Comparison of ENCODE assay signal across 15 mouse cellular contexts in the genomic region with DNA sequence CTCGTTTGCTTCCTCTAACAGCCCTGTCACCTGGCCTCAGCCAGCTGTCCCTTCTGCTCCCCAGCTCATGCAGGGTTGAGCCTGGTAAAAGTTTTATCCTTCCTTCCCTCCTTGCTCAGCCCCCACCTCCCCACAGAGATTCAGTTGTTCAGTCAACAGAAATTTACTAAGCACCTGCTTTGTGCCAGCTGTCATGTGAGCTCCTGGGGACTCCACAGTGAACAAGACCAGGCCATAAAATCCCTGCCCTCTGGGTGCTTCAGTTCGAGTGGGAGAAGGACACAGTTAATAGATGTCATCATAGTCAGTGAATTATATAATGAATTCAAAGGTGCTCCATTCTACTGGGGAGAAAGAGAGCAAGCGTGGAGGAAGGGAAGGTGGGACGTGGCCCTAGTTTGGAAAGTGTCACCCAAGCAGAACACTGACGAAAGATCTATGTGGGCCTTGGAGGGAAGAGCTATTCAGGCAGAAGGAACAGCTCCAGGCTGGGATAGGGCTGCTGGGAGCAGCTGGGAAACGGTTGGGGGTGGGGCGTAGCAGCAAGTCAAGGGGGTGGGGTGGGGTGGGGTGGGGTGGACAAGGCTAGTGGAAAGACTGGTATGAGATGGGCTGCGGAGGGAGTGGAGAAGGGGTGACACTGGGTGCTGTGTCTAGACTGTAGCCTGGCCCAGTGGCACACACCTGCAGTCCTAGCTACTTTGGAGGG. TPM values are rescaled to one million over a fixed set of nuclear protein-coding genes. Genes with fewer than 3 reads are reported as not detected.
DNase-seq lines count a peak whose midpoint lies in the region; ATAC-seq and TF ChIP-seq lines count a peak whose summit lies in the region.
"Had no signal": no experiment of that assay in that cellular context is flagged by ENCODE, and none has a peak within 500 bp of the region (broad histone marks: within the 10 kb centered on the region; RNA-seq: fewer than 3 reads in every experiment).

No protein-coding gene starts in this region.

- H3K9ac ChIP-seq in forebrain, embryonic 13.5 days: 0 out of 2 replicates have a peak overlapping the region, but pooled peaks have one; percentile 5
- H3K9ac ChIP-seq in forebrain, embryonic 11.5 days (ENCODE audit: low read length): no peak overlapping the region
- H3K9ac ChIP-seq: lung, embryonic 15.5 days had no signal

- H3K4me2 ChIP-seq in forebrain, embryonic 13.5 days: peak overlapping the region; percentile 100
- no peak overlapping the region for H3K4me2 ChIP-seq in forebrain, embryonic 11.5 days (ENCODE audit: low read depth, low read length, severe bottlenecking)
- H3K4me2 ChIP-seq: liver, embryonic 11.5 days; lung, embryonic 15.5 days had no signal

- H3K4me1 ChIP-seq in forebrain, embryonic 13.5 days: peaks cover 95% of the 10 kb centered on the region
- H3K4me1 ChIP-seq in forebrain, embryonic 11.5 days (replicated peaks; ENCODE audit: control insufficient read depth, insufficient read depth, low read length): peaks cover 12% of the 10 kb centered on the region
- peaks cover 54% of the 10 kb centered on the region for H3K4me1 ChIP-seq in kidney, adult 2 months (ENCODE audit: control insufficient read depth, insufficient read depth, low read length)
- peaks cover 98% of the 10 kb centered on the region for H3K4me1 ChIP-seq in E14TG2a.4 (replicated peaks; ENCODE audit: low read depth, low read length)
- H3K4me1 ChIP-seq in cortical plate, adult 2 months (ENCODE audit: control insufficient read depth, insufficient read depth, low read length): peaks cover 13% of the 10 kb centered on the region

- ATAC-seq in forebrain, embryonic 13.5 days: no peak
- ATAC-seq in forebrain, embryonic 11.5 days (replicated peaks; ENCODE audit: low FRiP score): no peak
- ATAC-seq: midbrain, embryonic 16.5 days had no signal

- TF ChIP-seq POLR2A in kidney, adult 2 months (IDR thresholded peaks at IDR 0.05; ENCODE audit: low read depth, low read length): no peak
- no peak for TF ChIP-seq POLR2A in cortical plate, adult 2 months (IDR thresholded peaks at IDR 0.05; ENCODE audit: extremely low read depth, insufficient read depth, low read length)

- H3K27ac ChIP-seq in forebrain, embryonic 13.5 days: no peak overlapping the region
- no peak overlapping the region for H3K27ac ChIP-seq in forebrain, embryonic 11.5 days (ENCODE audit: low read depth, low read length)
- no peak overlapping the region for H3K27ac ChIP-seq in kidney, adult 2 months (ENCODE audit: insufficient read depth, low read depth, low read length)
- 0 out of 2 replicates have a peak overlapping the region, but pooled peaks have one; percentile 18 for H3K27ac ChIP-seq in cortical plate, adult 2 months (ENCODE audit: insufficient read depth, low read length)
- H3K27ac ChIP-seq: kidney, postnatal 0 days; lung, embryonic 15.5 days had no signal

- no peak overlapping the region for H3K4me3 ChIP-seq in forebrain, embryonic 13.5 days
- H3K4me3 ChIP-seq in forebrain, embryonic 11.5 days (ENCODE audit: low read depth, low read length): no peak overlapping the region
- no peak overlapping the region for H3K4me3 ChIP-seq in kidney, adult 2 months (ENCODE audit: insufficient read depth, low read depth, low read length)
- H3K4me3 ChIP-seq in E14TG2a.4 (replicated peaks; ENCODE audit: low read length): 0 out of 2 replicates have a peak overlapping the region, but pooled peaks have one; percentile 1
- H3K4me3 ChIP-seq in cortical plate, adult 2 months (ENCODE audit: insufficient read depth, low read length): no peak overlapping the region
- H3K4me3 ChIP-seq: lung, embryonic 15.5 days had no signal

- WGBS in forebrain, embryonic 13.5 days: 76% methylated on average over 7 of the region's 8 CpGs
- 87% methylated on average over 8 of the region's 8 CpGs for WGBS in forebrain, embryonic 11.5 days
- whole genome bisulfite sequencing in kidney, adult 2 months: 53% methylated on average over 8 of the region's 8 CpGs

- no peak for TF ChIP-seq CTCF in kidney, adult 2 months (conservative IDR thresholded peaks at IDR 0.05; ENCODE audit: insufficient read depth, insufficient read length, low read depth, low read length)
- no peak for TF ChIP-seq CTCF in E14TG2a.4 (conservative IDR thresholded peaks at IDR 0.05; ENCODE audit: low read length)
- TF ChIP-seq CTCF in cortical plate, adult 2 months (IDR thresholded peaks at IDR 0.05; ENCODE audit: extremely low read depth, insufficient read depth, low read length): no peak

- intact Hi-C loops in left cerebral cortex, postnatal 14 days (cut with DNase I): no loop called here

- no peak for DNase-seq in forebrain, embryonic 11.5 days (ENCODE audit: low spot score)
- DNase-seq in kidney, adult 2 months: peak; percentile 44
- DNase-seq in kidney, postnatal 10 days: no peak
- DNase-seq in left cerebral cortex, postnatal 14 days (ENCODE audit: low spot score in 2 of 2): no peak
- DNase-seq: cerebellum, postnatal 14 days; layer of hippocampus, adult 9-11 months; right cerebral cortex, adult 18-20 months; thymus, postnatal 36 days had no signal

- H3K27me3 ChIP-seq in forebrain, embryonic 13.5 days: no peaks in the 10 kb centered on the region
- H3K27me3 ChIP-seq in forebrain, embryonic 11.5 days (ENCODE audit: control insufficient read depth, insufficient read depth, low read length): no peaks in the 10 kb centered on the region
- no peaks in the 10 kb centered on the region for H3K27me3 ChIP-seq in kidney, adult 2 months (replicated peaks; ENCODE audit: control insufficient read depth, insufficient read depth, low read length)
- H3K27me3 ChIP-seq in E14TG2a.4 (ENCODE audit: insufficient read depth, low read length): no peaks in the 10 kb centered on the region
- H3K27me3 ChIP-seq: lung, embryonic 15.5 days had no signal

- H3K36me3 ChIP-seq in forebrain, embryonic 13.5 days (ENCODE audit: poor library complexity, severe bottlenecking): peaks cover 97% of the 10 kb centered on the region
- H3K36me3 ChIP-seq in forebrain, embryonic 11.5 days (ENCODE audit: control insufficient read depth, insufficient read depth, low read length): peaks cover 10% of the 10 kb centered on the region
- H3K36me3 ChIP-seq in kidney, adult 2 months (ENCODE audit: control insufficient read depth, insufficient read depth, low read length): no peaks in the 10 kb centered on the region
- H3K36me3 ChIP-seq in E14TG2a.4 (ENCODE audit: insufficient read depth, low read length): peaks cover 95% of the 10 kb centered on the region

- no peaks in the 10 kb centered on the region for H3K9me3 ChIP-seq in forebrain, embryonic 13.5 days (replicated peaks)
- H3K9me3 ChIP-seq in forebrain, embryonic 11.5 days (ENCODE audit: control insufficient read depth, low read length): no peaks in the 10 kb centered on the region
- no peaks in the 10 kb centered on the region for H3K9me3 ChIP-seq in E14TG2a.4 (ENCODE audit: low read length)
- H3K9me3 ChIP-seq: lung, embryonic 15.5 days had no signal

RNA-seq across cellular contexts. Expression of a gene that starts 7.5 kb away (rescaled TPM):
- 212 and 215 TPM in 2 replicates for polyA plus RNA-seq in forebrain, embryonic 13.5 days (2015; fragmentation: Nextera tagmentation; extraction: Ambion mirVana)
- polyA plus RNA-seq in forebrain, embryonic 11.5 days (2014; fragmentation: Nextera tagmentation; extraction: Ambion mirVana): 194 and 214 TPM in 2 replicates
- polyA plus RNA-seq in kidney, adult 2 months (2012; rRNA removed): 29.2 and 31.5 TPM in 2 replicates
- polyA plus RNA-seq in cortical plate, adult 2 months (2012; rRNA removed): 46.1 and 49.2 TPM in 2 replicates
- 10 to 100 TPM; 94.8 to 95.4 TPM for total RNA-seq in left cerebral cortex, postnatal 14 days (2021)
